Mouse (Mus musculus) retina, embryonic 14.5 days (tissue): ENCODE data around the gene Spcs3.
"Not testable (repeated sequence)": the region's sequence is repeated elsewhere in the genome, so short reads cannot be mapped to it uniquely, and the experiment has no call there.

Experiments
- DNase-seq: peaks from one replicate; pipeline ENCODE4 v3.0.0-alpha.2; 2015; ENCODE audit warnings: low spot score

The Spcs3 gene

GRCm38 (mm10) chr8:54529382-54530296 is at the start of gene Spcs3, which contains the start of gene Asb5:
Gene Spcs3 (minus strand): TSS chr8:54529998.
Gene Asb5 (plus strand): TSS chr8:54529580.
- DNase-seq = peak; percentile 97

- peak; percentile 47 for DNase-seq
Measured at GRCm38 (mm10) chr8:54570618-54571609, 41.1 kb upstream of the Spcs3 start.

- DNase-seq = no peak
Measured at GRCm38 (mm10) chr8:54567168-54567567, 37.4 kb upstream of the Spcs3 start.

GRCm38 (mm10) chr8:54565603-54566260 is 35.9 kb upstream of the Spcs3 start:
- no peak for DNase-seq

GRCm38 (mm10) chr8:54565181-54565580 is 35.4 kb upstream of the Spcs3 start:
- DNase-seq = no peak

- DNase-seq = no peak
Measured at GRCm38 (mm10) chr8:54562137-54562536, 32.3 kb upstream of the Spcs3 start.

- DNase-seq = no peak
Measured at GRCm38 (mm10) chr8:54554921-54555320, 25.1 kb upstream of the Spcs3 start.

- no peak for DNase-seq
Measured at GRCm38 (mm10) chr8:54550026-54550574, 20.3 kb upstream of the Spcs3 start.

GRCm38 (mm10) chr8:54548383-54548782 is 18.6 kb upstream of the Spcs3 start:
- DNase-seq = peak; percentile 44

GRCm38 (mm10) chr8:54541331-54541730 is 11.5 kb upstream of the Spcs3 start:
- no peak for DNase-seq

GRCm38 (mm10) chr8:54537285-54537684 is 7.5 kb upstream of the Spcs3 start:
- peak; percentile 49 for DNase-seq

- peak; percentile 45 for DNase-seq
Measured at GRCm38 (mm10) chr8:54535172-54535571, 5.4 kb upstream of the Spcs3 start.

GRCm38 (mm10) chr8:54528571-54528970 is 1.2 kb downstream of the Spcs3 start:
- DNase-seq = no peak

- DNase-seq = no peak
Measured at GRCm38 (mm10) chr8:54526700-54527099, 3.1 kb downstream of the Spcs3 start.

GRCm38 (mm10) chr8:54525606-54526005 is 4.2 kb downstream of the Spcs3 start:
- no peak for DNase-seq

- no peak for DNase-seq
Measured at GRCm38 (mm10) chr8:54520516-54520915, 9.3 kb downstream of the Spcs3 start.

- no peak for DNase-seq
Measured at GRCm38 (mm10) chr8:54518756-54519460, 10.9 kb downstream of the Spcs3 start.

- DNase-seq = not testable (repeated sequence)
Measured at GRCm38 (mm10) chr8:54512200-54512599, 17.6 kb downstream of the Spcs3 start.

GRCm38 (mm10) chr8:54511791-54512190 is 18.0 kb downstream of the Spcs3 start:
- no peak for DNase-seq

GRCm38 (mm10) chr8:54509221-54509721 is 20.5 kb downstream of the Spcs3 start:
- peak; percentile 61 for DNase-seq

GRCm38 (mm10) chr8:54508814-54509213 is 21.0 kb downstream of the Spcs3 start:
- peak; percentile 45 for DNase-seq
